Mouse (Mus musculus): ENCODE results near the gene Rpl3. TPM values are rescaled to one million over a fixed set of nuclear protein-coding genes. Genes with fewer than 3 reads are reported as not detected.

The Rpl3 gene
- polyA plus RNA-seq, 1 experiment from 2014 or later = 548 TPM

- no peak overlapping the region for H3K9ac ChIP-seq (ENCODE audit: low read depth, low read length)
- no peaks in the 10 kb centered on the region for H3K27me3 ChIP-seq (ENCODE audit: control insufficient read depth, insufficient read depth, low read depth, low read length)
- no peak overlapping the region for H3K4me3 ChIP-seq (ENCODE audit: low read depth, low read length)
- no peak overlapping the region for H3K27ac ChIP-seq (ENCODE audit: low read length)
- WGBS = 92% methylated on average over 10 of the region's 10 CpGs
- H3K36me3 ChIP-seq (ENCODE audit: control insufficient read depth, insufficient read depth, low read length) = no peaks in the 10 kb centered on the region
- ATAC-seq = no peak
- H3K4me1 ChIP-seq (ENCODE audit: control insufficient read depth, insufficient read depth, low read length) = no peaks in the 10 kb centered on the region; the same call in 1 of the 2 replicates
- no peaks in the 10 kb centered on the region for H3K9me3 ChIP-seq (replicated peaks; ENCODE audit: control insufficient read depth, low read length, poor library complexity, severe bottlenecking)
- H3K4me2 ChIP-seq (ENCODE audit: low read length) = no peak overlapping the region
Measured at GRCm38 (mm10) chr15:80030399-80030798, 61.3 kb downstream of the Rpl3 start.

GRCm38 (mm10) chr15:80028862-80029261 lies 62.8 kb downstream of the Rpl3 start:
- Histone ChIP-seq H3K4me2 (ENCODE audit: low read length) (no peak overlapping the region), H3K4me1 (ENCODE audit: control insufficient read depth, insufficient read depth, low read length) (peaks cover 13% of the 10 kb centered on the region), H3K27ac (ENCODE audit: low read length) (no peak overlapping the region), H3K9ac (ENCODE audit: low read depth, low read length) (no peak overlapping the region), H3K9me3 (replicated peaks; ENCODE audit: control insufficient read depth, low read length, poor library complexity, severe bottlenecking) (no peaks in the 10 kb centered on the region), H3K27me3 (ENCODE audit: control insufficient read depth, insufficient read depth, low read depth, low read length) (no peaks in the 10 kb centered on the region), H3K4me3 (ENCODE audit: low read depth, low read length) (no peak overlapping the region), H3K36me3 (ENCODE audit: control insufficient read depth, insufficient read depth, low read length) (no peaks in the 10 kb centered on the region)
- ATAC-seq = no peak
- 78% methylated on average over 5 of the region's 5 CpGs for WGBS

Small RNAs within 50 kb of the gene (microRNA-seq; reads per million reads assigned to microRNA genes)
- 23.6 reads per million, percentile 39 among the genes with 10 or more reads in this experiment for gene Snord43

Other genes with a start within 250 kb of the Rpl3 start
- 3.8 and 4.2 TPM in 2 replicates for gene Apobec3, start 200.2 kb downstream of the Rpl3 start, polyA plus RNA-seq (2015; fragmentation: Nextera tagmentation; extraction: Ambion mirVana)
- 4.8 and 5.0 TPM in 2 replicates for gene Cbx7, start 120.7 kb downstream of the Rpl3 start, polyA plus RNA-seq (2015; fragmentation: Nextera tagmentation; extraction: Ambion mirVana)
- 4.3 and 6.8 TPM in 2 replicates for gene Pdgfb, start 76.9 kb downstream of the Rpl3 start, polyA plus RNA-seq (2015; fragmentation: Nextera tagmentation; extraction: Ambion mirVana)
- gene Syngr1, start 534 bp downstream of the Rpl3 start, polyA plus RNA-seq (2015; fragmentation: Nextera tagmentation; extraction: Ambion mirVana) = 66.2 and 83.9 TPM in 2 replicates
- 35.9 and 38.3 TPM in 2 replicates for gene Tab1, start 41.3 kb upstream of the Rpl3 start, polyA plus RNA-seq (2015; fragmentation: Nextera tagmentation; extraction: Ambion mirVana)
- gene Mgat3, start 81.9 kb upstream of the Rpl3 start, polyA plus RNA-seq (2015; fragmentation: Nextera tagmentation; extraction: Ambion mirVana) = 14.1 and 15.2 TPM in 2 replicates
- gene Mief1, start 142.2 kb upstream of the Rpl3 start, polyA plus RNA-seq (2015; fragmentation: Nextera tagmentation; extraction: Ambion mirVana) = 35.2 and 37.4 TPM in 2 replicates
- 5.5 TPM in 1 of 2 replicates, not detected in the other for gene AC140267.1, start 144.0 kb upstream of the Rpl3 start, polyA plus RNA-seq (2015; fragmentation: Nextera tagmentation; extraction: Ambion mirVana)
- 125 and 131 TPM in 2 replicates for gene Atf4, start 163.3 kb upstream of the Rpl3 start, polyA plus RNA-seq (2015; fragmentation: Nextera tagmentation; extraction: Ambion mirVana)
- 74.9 and 79.6 TPM in 2 replicates for gene Rps19bp1, start 172.4 kb upstream of the Rpl3 start, polyA plus RNA-seq (2015; fragmentation: Nextera tagmentation; extraction: Ambion mirVana)
- gene Cacna1i, start 195.4 kb upstream of the Rpl3 start, polyA plus RNA-seq (2015; fragmentation: Nextera tagmentation; extraction: Ambion mirVana) = 1.0 and 1.4 TPM in 2 replicates